Mouse (Mus musculus) spleen, adult 2 months (tissue): ENCODE measurements at regions not wholly inside any gene's neighbourhood (a gene's known extent, or its start where the extent isn't known, plus 50 kb on each side); places are given as distances from the start of the nearest gene placed in this dataset.

Source experiments
- CTCF ChIP-seq: fragments of 200-500 bp; IDR thresholded peaks from 2 replicates; pipeline ENCODE4 v1.5.1; 2011; ENCODE audit warnings: mild to moderate bottlenecking, inconsistent platforms; ENCODE audit not compliant: insufficient read depth, insufficient read length, insufficient replicate concordance; ENCODE audit errors: extremely low read depth
- POLR2A ChIP-seq: fragments of 200-500 bp; IDR thresholded peaks from 2 replicates; pipeline ENCODE4 v1.6.1; 2011; ENCODE audit warnings: low read depth, low read length, inconsistent platforms

DNA sequence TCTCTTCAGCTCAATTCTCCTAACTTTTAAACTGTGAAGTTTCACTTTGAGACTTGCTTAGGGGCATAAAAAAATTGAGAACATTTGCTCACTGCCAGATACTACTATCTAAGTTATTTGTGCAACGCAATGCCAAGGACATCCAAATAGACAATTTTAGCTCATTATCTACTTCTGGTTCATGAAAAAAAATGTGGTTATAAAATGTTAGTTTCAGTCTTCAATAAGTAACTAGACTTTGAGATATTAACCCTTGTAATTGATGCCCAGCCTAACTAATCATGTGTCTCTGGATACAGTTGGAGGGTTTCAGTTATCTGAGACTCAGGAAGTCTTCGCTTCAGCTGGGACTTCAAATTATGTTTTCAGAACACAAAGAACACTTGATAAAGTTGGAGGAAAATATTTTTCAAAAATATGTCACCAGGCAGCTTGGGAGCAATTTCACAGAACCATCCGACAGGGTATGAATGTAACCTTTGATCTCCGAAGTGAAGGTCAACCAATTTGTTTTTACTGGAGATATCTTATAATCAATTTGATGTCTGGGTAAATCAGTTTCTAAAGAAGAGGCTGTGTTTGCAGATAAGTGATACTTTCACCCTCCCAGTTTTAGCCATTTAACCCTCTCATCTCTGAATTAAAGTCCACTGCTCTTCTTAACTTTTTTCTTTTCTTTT, 313.3 kb downstream of the Rnls start:
- no peak for TF ChIP-seq CTCF
- TF ChIP-seq POLR2A = no peak
